ENCODE assay signal across 10 mouse cellular contexts in the genomic region with DNA sequence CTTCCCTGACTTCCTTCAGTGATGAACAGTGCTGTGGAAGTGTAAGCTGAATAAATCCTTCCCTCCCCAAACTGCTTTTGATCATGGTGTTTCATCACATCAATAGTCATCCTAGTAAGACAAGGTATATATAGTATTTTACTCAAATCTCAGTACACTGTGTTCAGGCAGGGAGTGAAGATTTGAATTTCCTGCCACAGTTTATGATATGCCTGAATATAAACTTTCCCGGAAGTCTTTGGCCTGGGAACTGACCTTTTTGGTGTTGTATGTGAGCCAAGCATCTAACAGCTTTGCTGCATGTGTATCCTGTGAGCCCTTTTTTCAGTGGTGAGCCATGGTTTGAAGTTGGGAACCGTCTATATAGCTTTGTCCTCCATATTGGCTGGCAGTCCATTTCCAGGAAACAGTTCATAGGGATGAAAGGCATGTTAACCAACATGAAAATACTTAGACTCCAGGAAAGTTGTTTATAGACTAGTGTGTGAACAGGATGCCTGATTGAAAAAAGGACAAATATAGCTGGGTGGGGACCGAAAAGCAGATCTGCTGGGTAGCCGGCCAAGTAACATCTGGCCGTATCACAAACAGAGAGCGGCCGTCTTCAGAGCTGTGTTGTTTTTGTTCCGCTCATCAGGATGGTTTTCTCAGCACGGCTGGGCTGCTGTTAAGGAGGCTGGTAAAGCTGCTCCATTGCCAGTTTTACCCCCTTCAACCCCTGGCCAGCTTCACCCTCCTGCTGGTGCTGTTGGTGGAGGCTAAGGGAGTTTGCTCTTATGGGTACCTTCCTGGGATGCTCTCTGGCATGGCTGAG.
DNase-seq lines count a peak whose midpoint lies in the region; ATAC-seq and TF ChIP-seq lines count a peak whose summit lies in the region.
"Had no signal": no experiment of that assay in that cellular context is flagged by ENCODE, and none has a peak within 500 bp of the region (broad histone marks: within the 10 kb centered on the region; RNA-seq: fewer than 3 reads in every experiment).

No protein-coding gene starts in this region.

- intact Hi-C loops in left cerebral cortex, adult 2 months (cut with DNase I) = no loop called here
- intact Hi-C loops in gastrocnemius, postnatal 36 days (cut with DNase I) = no loop called here

- no peak for ATAC-seq in intestine, embryonic 16.5 days
- ATAC-seq in midbrain, postnatal 0 days (ENCODE audit: low FRiP score) = no peak

- no peaks in the 10 kb centered on the region for H3K9me3 ChIP-seq in intestine, embryonic 16.5 days (ENCODE audit: control insufficient read depth, low read length)
- no peaks in the 10 kb centered on the region for H3K9me3 ChIP-seq in midbrain, postnatal 0 days (ENCODE audit: low read length)
- H3K9me3 ChIP-seq: forebrain, embryonic 12.5 days; G1E had no signal

- H3K9ac ChIP-seq in intestine, embryonic 16.5 days (ENCODE audit: low read depth, low read length) = no peak overlapping the region; the same call in 1 of the 2 replicates
- H3K9ac ChIP-seq in midbrain, postnatal 0 days (replicated peaks; ENCODE audit: low read length, poor library complexity, severe bottlenecking) = no peak overlapping the region
- H3K9ac ChIP-seq: forebrain, embryonic 12.5 days had no signal

- H3K36me3 ChIP-seq in intestine, embryonic 16.5 days (ENCODE audit: control insufficient read depth, insufficient read depth, low read length) = no peaks in the 10 kb centered on the region
- no peaks in the 10 kb centered on the region for H3K36me3 ChIP-seq in midbrain, postnatal 0 days (ENCODE audit: insufficient read depth, low read length)
- H3K36me3 ChIP-seq: forebrain, embryonic 12.5 days; G1E had no signal

- no peak for TF ChIP-seq CTCF in left cerebral cortex, adult 2 months (IDR thresholded peaks at IDR 0.05)
- TF ChIP-seq CTCF in midbrain, postnatal 0 days (IDR thresholded peaks at IDR 0.05) = no peak

- no peak for DNase-seq in left cerebral cortex, adult 2 months (ENCODE audit: extremely low spot score in 1 of 2, low spot score in 2 of 2)
- no peak for DNase-seq in left cerebral cortex, adult 18-20 months (ENCODE audit: low spot score in 2 of 2)
- DNase-seq in gastrocnemius, postnatal 36 days = peak; percentile 40 to 45
- peak; percentile 59 for DNase-seq in skeletal muscle tissue, adult 2 months (ENCODE audit: low read depth, low spot score)
- no peak for DNase-seq in midbrain, postnatal 0 days (ENCODE audit: low spot score)
- no peak for DNase-seq in frontal cortex, adult 2 months (ENCODE audit: extremely low spot score in 1 of 2, low spot score in 1 of 2)
- DNase-seq: thymus, postnatal 14 days had no signal

- 52% methylated on average over 9 of the region's 9 CpGs for WGBS in intestine, embryonic 16.5 days
- WGBS in midbrain, postnatal 0 days = 73% methylated on average over 9 of the region's 9 CpGs

- peak overlapping the region; percentile 59 for H3K27ac ChIP-seq in left cerebral cortex, adult 2 months
- H3K27ac ChIP-seq in intestine, embryonic 16.5 days (ENCODE audit: low read length) = peak overlapping the region; percentile 53; the same call in 1 of the 2 replicates
- no peak overlapping the region for H3K27ac ChIP-seq in midbrain, postnatal 0 days (ENCODE audit: low read depth, low read length)
- H3K27ac ChIP-seq: forebrain, embryonic 12.5 days had no signal

- H3K4me1 ChIP-seq in intestine, embryonic 16.5 days (ENCODE audit: control insufficient read depth, insufficient read depth, low read length) = peaks cover 14% of the 10 kb centered on the region
- H3K4me1 ChIP-seq in midbrain, postnatal 0 days (ENCODE audit: insufficient read depth, low read length) = 0 out of 2 replicates have a peak, but pooled peaks cover 3% of the 10 kb centered on the region

- H3K4me3 ChIP-seq in left cerebral cortex, adult 2 months = no peak overlapping the region
- H3K4me3 ChIP-seq in intestine, embryonic 16.5 days (ENCODE audit: low read length) = no peak overlapping the region
- no peak overlapping the region for H3K4me3 ChIP-seq in midbrain, postnatal 0 days (ENCODE audit: low read depth, low read length)
- H3K4me3 ChIP-seq: forebrain, embryonic 12.5 days had no signal

- H3K27me3 ChIP-seq in intestine, embryonic 16.5 days (replicated peaks; ENCODE audit: control insufficient read depth, insufficient read depth, low read length) = no peaks in the 10 kb centered on the region
- no peaks in the 10 kb centered on the region for H3K27me3 ChIP-seq in midbrain, postnatal 0 days (ENCODE audit: insufficient read depth, low read length)
- H3K27me3 ChIP-seq: forebrain, embryonic 12.5 days had no signal

- no peak overlapping the region for H3K4me2 ChIP-seq in intestine, embryonic 16.5 days (ENCODE audit: low read depth, low read length)
- H3K4me2 ChIP-seq in midbrain, postnatal 0 days (ENCODE audit: low read depth, low read length, poor library complexity, severe bottlenecking) = no peak overlapping the region
- H3K4me2 ChIP-seq: forebrain, embryonic 12.5 days had no signal

Comparison
In these comparisons a context has a peak if more than half of its experiments do, and no peak if none do; other contexts are left out.
1. DNase-seq: peak in gastrocnemius, postnatal 36 days (2 of 2) and skeletal muscle tissue, adult 2 months (single experiment); none in left cerebral cortex, adult 2 months (0 of 2), left cerebral cortex, adult 18-20 months (0 of 2), midbrain, postnatal 0 days (single experiment) and frontal cortex, adult 2 months (0 of 2).